Mouse (Mus musculus) heart, embryonic 15.5 days (tissue): ENCODE data around the gene Ilf3. TPM values are rescaled to one million over a fixed set of nuclear protein-coding genes. Genes with fewer than 3 reads are reported as not detected.
A peak's percentile ranks its signal among the peaks of the same experiment; 100 is the strongest.

ENCODE experiments used
- ATAC-seq: fragments of 200-750 bp; cut with Nextera tagmentation; replicated peaks from 2 replicates; pipeline ENCODE4 v1.8.0; 2017; ENCODE audit warnings: low read depth, moderate TSS enrichment; ENCODE audit not compliant: insufficient number of reproducible peaks, insufficient read depth, low FRiP score
- H3K27ac ChIP-seq: fragments of 300-500 bp; sonication (generic); 2 replicates; pipeline ENCODE4 v1.5.1; 2015; ENCODE audit warnings: mild to moderate bottlenecking, inconsistent platforms
- H3K27me3 ChIP-seq: fragments of 300-500 bp; sonication (generic); 2 replicates; pipeline ENCODE4 v1.6.1; 2015; ENCODE audit warnings: inconsistent platforms
- H3K36me3 ChIP-seq: fragments of 300-500 bp; sonication (generic); 2 replicates; pipeline ENCODE4 v1.6.1; 2015; ENCODE audit warnings: mild to moderate bottlenecking, inconsistent platforms
- H3K4me1 ChIP-seq: fragments of 300-500 bp; sonication (generic); replicated peaks from 2 replicates; pipeline ENCODE4 v1.6.1; 2015; ENCODE audit warnings: inconsistent platforms
- H3K4me2 ChIP-seq: fragments of 300-500 bp; sonication (generic); 2 replicates; pipeline ENCODE4 v1.6.1; 2015; ENCODE audit warnings: inconsistent platforms, mild to moderate bottlenecking, moderate library complexity
- H3K4me3 ChIP-seq: fragments of 300-500 bp; sonication (generic); 2 replicates; pipeline ENCODE4 v1.5.1; 2015; ENCODE audit warnings: mild to moderate bottlenecking, inconsistent platforms
- H3K9ac ChIP-seq: fragments of 300-500 bp; sonication (generic); 2 replicates; pipeline ENCODE4 v1.6.1; 2015; ENCODE audit warnings: mild to moderate bottlenecking, inconsistent platforms
- H3K9me3 ChIP-seq: fragments of 300-500 bp; sonication (generic); replicated peaks from 2 replicates; pipeline ENCODE4 v1.6.1; 2016; ENCODE audit warnings: inconsistent platforms
- WGBS: fragments of 180-500 bp; shearing (Covaris S2); methylation state at CpG from one replicate; pipeline ENCODE4 v1.1.7; 2015; ENCODE audit warnings: mixed read lengths; 5-methylcytosine and 5-hydroxymethylcytosine counted together
- polyA plus RNA-seq: library from polyadenylated mRNA; unstranded; fragments of >200 nt; fragmentation: Nextera tagmentation; extraction: Ambion mirVana; gene quantifications from 2 replicates; pipeline ENCODE4 v1.2.1, GENCODE M21; 2015

Gene Ilf3
- polyA plus RNA-seq, 1 experiment from 2014 or later = 88.1 TPM

- H3K4me3 ChIP-seq = peak overlapping the region; percentile 89
- no peak for ATAC-seq
- H3K4me2 ChIP-seq = peak overlapping the region; percentile 71
- H3K9ac ChIP-seq = no peak overlapping the region
- H3K9me3 ChIP-seq = no peaks in the 10 kb centered on the region
- 52% methylated on average over 11 of the region's 11 CpGs for WGBS
- no peak overlapping the region for H3K27ac ChIP-seq
- H3K4me1 ChIP-seq = peaks cover 24% of the 10 kb centered on the region
- 0 out of 2 replicates have a peak, but pooled peaks cover 3% of the 10 kb centered on the region for H3K36me3 ChIP-seq
- no peaks in the 10 kb centered on the region for H3K27me3 ChIP-seq
These were observed 1.4 kb downstream of the Ilf3 start for GRCm38 (mm10) chr9:21369080-21369479.

GRCm38 (mm10) chr9:21370876-21371275 is 3.2 kb downstream of the Ilf3 start:
- WGBS = 76% methylated on average over 2 of the region's 2 CpGs
- no peak overlapping the region for H3K4me2 ChIP-seq
- no peaks in the 10 kb centered on the region for H3K27me3 ChIP-seq
- no peak overlapping the region for H3K27ac ChIP-seq
- H3K9ac ChIP-seq = no peak overlapping the region
- H3K36me3 ChIP-seq = 0 out of 2 replicates have a peak, but pooled peaks cover 3% of the 10 kb centered on the region
- no peak for ATAC-seq
- no peaks in the 10 kb centered on the region for H3K9me3 ChIP-seq
- peaks cover 24% of the 10 kb centered on the region for H3K4me1 ChIP-seq
- H3K4me3 ChIP-seq = no peak overlapping the region

- H3K27me3 ChIP-seq = no peaks in the 10 kb centered on the region
- H3K36me3 ChIP-seq = 0 out of 2 replicates have a peak, but pooled peaks cover 3% of the 10 kb centered on the region
- no peak for ATAC-seq
- no peak overlapping the region for H3K9ac ChIP-seq
- H3K4me1 ChIP-seq = peaks cover 27% of the 10 kb centered on the region
- H3K9me3 ChIP-seq = no peaks in the 10 kb centered on the region
- H3K4me2 ChIP-seq = no peak overlapping the region
- H3K4me3 ChIP-seq = no peak overlapping the region
- 50% methylated on average over 1 of the region's 1 CpGs for WGBS
- H3K27ac ChIP-seq = no peak overlapping the region
These were observed 4.8 kb downstream of the Ilf3 start for GRCm38 (mm10) chr9:21372508-21372907.

- Histone ChIP-seq H3K4me1 (peaks cover 32% of the 10 kb centered on the region), H3K9ac (peak overlapping the region; percentile 20; the same call in 1 of the 2 replicates), H3K27ac (no peak overlapping the region), H3K27me3 (no peaks in the 10 kb centered on the region), H3K36me3 (0 out of 2 replicates have a peak, but pooled peaks cover 5% of the 10 kb centered on the region), H3K9me3 (no peaks in the 10 kb centered on the region), H3K4me3 (no peak overlapping the region), H3K4me2 (no peak overlapping the region)
- no peak for ATAC-seq
- 72% methylated on average over 3 of the region's 3 CpGs for whole genome bisulfite sequencing
These were observed 11.5 kb downstream of the Ilf3 start for GRCm38 (mm10) chr9:21379195-21379594.

- Histone ChIP-seq H3K4me2 (no peak overlapping the region), H3K9me3 (no peaks in the 10 kb centered on the region), H3K36me3 (0 out of 2 replicates have a peak, but pooled peaks cover 5% of the 10 kb centered on the region), H3K27ac (no peak overlapping the region), H3K27me3 (no peaks in the 10 kb centered on the region), H3K4me1 (peaks cover 35% of the 10 kb centered on the region), H3K9ac (no peak overlapping the region), H3K4me3 (no peak overlapping the region)
- no peak for ATAC-seq
These were observed 13.2 kb downstream of the Ilf3 start for GRCm38 (mm10) chr9:21380868-21381267.

GRCm38 (mm10) chr9:21383966-21384365 is 16.3 kb downstream of the Ilf3 start:
- ATAC-seq = no peak
- Histone ChIP-seq H3K9ac (no peak overlapping the region), H3K27me3 (no peaks in the 10 kb centered on the region), H3K4me3 (no peak overlapping the region), H3K4me1 (peaks cover 17% of the 10 kb centered on the region), H3K27ac (no peak overlapping the region), H3K4me2 (no peak overlapping the region), H3K36me3 (peaks cover 15% of the 10 kb centered on the region), H3K9me3 (no peaks in the 10 kb centered on the region)

- ATAC-seq = no peak
- WGBS = 78% methylated on average over 10 of the region's 10 CpGs
- no peaks in the 10 kb centered on the region for H3K4me1 ChIP-seq
- no peak overlapping the region for H3K4me2 ChIP-seq
- H3K27me3 ChIP-seq = no peaks in the 10 kb centered on the region
- no peak overlapping the region for H3K9ac ChIP-seq
- no peak overlapping the region for H3K4me3 ChIP-seq
- H3K9me3 ChIP-seq = no peaks in the 10 kb centered on the region
- peaks cover 89% of the 10 kb centered on the region for H3K36me3 ChIP-seq
- no peak overlapping the region for H3K27ac ChIP-seq
These were observed 25.0 kb downstream of the Ilf3 start for GRCm38 (mm10) chr9:21392646-21393175.

GRCm38 (mm10) chr9:21395692-21396091 is 28.0 kb downstream of the Ilf3 start:
- Histone ChIP-seq H3K27ac (no peak overlapping the region), H3K9ac (no peak overlapping the region), H3K4me3 (no peak overlapping the region), H3K9me3 (no peaks in the 10 kb centered on the region), H3K36me3 (peaks cover 98% of the 10 kb centered on the region), H3K4me2 (no peak overlapping the region), H3K27me3 (no peaks in the 10 kb centered on the region), H3K4me1 (no peaks in the 10 kb centered on the region)
- no peak for ATAC-seq
- 81% methylated on average over 3 of the region's 3 CpGs for WGBS

- no peaks in the 10 kb centered on the region for H3K9me3 ChIP-seq
- peaks cover 6% of the 10 kb centered on the region for H3K4me1 ChIP-seq
- no peak overlapping the region for H3K4me2 ChIP-seq
- 90% methylated on average over 3 of the region's 3 CpGs for WGBS
- H3K27ac ChIP-seq = no peak overlapping the region
- H3K9ac ChIP-seq = no peak overlapping the region
- H3K27me3 ChIP-seq = no peaks in the 10 kb centered on the region
- H3K4me3 ChIP-seq = no peak overlapping the region
- no peak for ATAC-seq
- peaks cover 92% of the 10 kb centered on the region for H3K36me3 ChIP-seq
These were observed 29.5 kb downstream of the Ilf3 start for GRCm38 (mm10) chr9:21397170-21397569.

GRCm38 (mm10) chr9:21401042-21401441 is 33.4 kb downstream of the Ilf3 start:
- H3K9me3 ChIP-seq = no peaks in the 10 kb centered on the region
- 92% methylated on average over 9 of the region's 9 CpGs for WGBS

GRCm38 (mm10) chr9:21402764-21403253 is 35.1 kb downstream of the Ilf3 start:
- peak overlapping the region; percentile 39 for H3K27ac ChIP-seq
- no peaks in the 10 kb centered on the region for H3K27me3 ChIP-seq
- H3K4me1 ChIP-seq = peaks cover 16% of the 10 kb centered on the region
- H3K4me3 ChIP-seq = no peak overlapping the region
- H3K9me3 ChIP-seq = no peaks in the 10 kb centered on the region
- H3K9ac ChIP-seq = peak overlapping the region; percentile 26; the same call in 1 of the 2 replicates
- peaks cover 75% of the 10 kb centered on the region for H3K36me3 ChIP-seq
- 46% methylated on average over 11 of the region's 11 CpGs for WGBS
- no peak overlapping the region for H3K4me2 ChIP-seq
- ATAC-seq = peak; percentile 68

More at GRCm38 (mm10) chr9:21401042-21401441, 33.4 kb downstream of the Ilf3 start:
- H3K4me3 ChIP-seq = no peak overlapping the region
- no peak for ATAC-seq
- H3K4me2 ChIP-seq = no peak overlapping the region
- H3K4me1 ChIP-seq = peaks cover 16% of the 10 kb centered on the region
- peaks cover 82% of the 10 kb centered on the region for H3K36me3 ChIP-seq
- H3K27ac ChIP-seq = no peak overlapping the region
- H3K27me3 ChIP-seq = no peaks in the 10 kb centered on the region
- no peak overlapping the region for H3K9ac ChIP-seq

- Histone ChIP-seq H3K9ac (0 out of 2 replicates have a peak overlapping the region, but pooled peaks have one; percentile 15), H3K27me3 (no peaks in the 10 kb centered on the region), H3K4me1 (peaks cover 16% of the 10 kb centered on the region), H3K4me3 (no peak overlapping the region), H3K4me2 (no peak overlapping the region), H3K9me3 (no peaks in the 10 kb centered on the region), H3K36me3 (peaks cover 65% of the 10 kb centered on the region), H3K27ac (no peak overlapping the region)
- WGBS = 94% methylated on average over 5 of the region's 5 CpGs
- no peak for ATAC-seq
These were observed 36.1 kb downstream of the Ilf3 start for GRCm38 (mm10) chr9:21403745-21404144.
